Mouse (Mus musculus) c-Kit-positive CD71-negative TER-119-negative erythroid progenitor cells, embryonic 14.5 days (primary cell): ENCODE results near the gene Csad.
A peak's percentile ranks its signal among the peaks of the same experiment; 100 is the strongest.

Experiments used
- DNase-seq: peaks from one replicate; pipeline ENCODE4 v3.0.0-alpha.2; 2013; ENCODE audit warnings: low read depth

The Csad gene

GRCm38 (mm10) chr15:102204674-102205505 lies at the start of gene Csad:
Gene Csad (minus strand): TSS chr15:102204724.
- DNase-seq, result no peak

- no peak for DNase-seq
These were observed 46.0 kb upstream of the Csad start for GRCm38 (mm10) chr15:102250521-102250920.

- DNase-seq, result no peak
These were observed 45.4 kb upstream of the Csad start for GRCm38 (mm10) chr15:102249967-102250366.

- DNase-seq, result no peak
These were observed 44.7 kb upstream of the Csad start for GRCm38 (mm10) chr15:102249251-102249691.

- no peak for DNase-seq
These were observed 44.3 kb upstream of the Csad start for GRCm38 (mm10) chr15:102248812-102249191.

- no peak for DNase-seq
These were observed 43.7 kb upstream of the Csad start for GRCm38 (mm10) chr15:102248131-102248811.

GRCm38 (mm10) chr15:102247252-102248130 lies 43.0 kb upstream of the Csad start:
- no peak for DNase-seq

GRCm38 (mm10) chr15:102246866-102247251 lies 42.3 kb upstream of the Csad start:
- DNase-seq, result peak; percentile 66

- DNase-seq, result peak; percentile 60
These were observed 41.6 kb upstream of the Csad start for GRCm38 (mm10) chr15:102245891-102246741.

GRCm38 (mm10) chr15:102245461-102245881 lies 40.9 kb upstream of the Csad start:
- DNase-seq, result no peak

- DNase-seq, result no peak
These were observed 40.0 kb upstream of the Csad start for GRCm38 (mm10) chr15:102244306-102245191.

- DNase-seq, result peak; percentile 72
These were observed 39.0 kb upstream of the Csad start for GRCm38 (mm10) chr15:102243229-102244190.

GRCm38 (mm10) chr15:102242404-102243228 lies 38.1 kb upstream of the Csad start:
- DNase-seq, result no peak

GRCm38 (mm10) chr15:102240607-102241006 lies 36.1 kb upstream of the Csad start:
- DNase-seq, result no peak

- DNase-seq, result no peak
These were observed 35.3 kb upstream of the Csad start for GRCm38 (mm10) chr15:102239851-102240250.

GRCm38 (mm10) chr15:102239260-102239590 lies 34.7 kb upstream of the Csad start:
- peak; percentile 68 for DNase-seq

GRCm38 (mm10) chr15:102238543-102239259 lies 34.2 kb upstream of the Csad start:
- DNase-seq, result no peak
